Mouse (Mus musculus): Measurements from ENCODE around the gene Spats1.

Spats1 gene

DNA sequence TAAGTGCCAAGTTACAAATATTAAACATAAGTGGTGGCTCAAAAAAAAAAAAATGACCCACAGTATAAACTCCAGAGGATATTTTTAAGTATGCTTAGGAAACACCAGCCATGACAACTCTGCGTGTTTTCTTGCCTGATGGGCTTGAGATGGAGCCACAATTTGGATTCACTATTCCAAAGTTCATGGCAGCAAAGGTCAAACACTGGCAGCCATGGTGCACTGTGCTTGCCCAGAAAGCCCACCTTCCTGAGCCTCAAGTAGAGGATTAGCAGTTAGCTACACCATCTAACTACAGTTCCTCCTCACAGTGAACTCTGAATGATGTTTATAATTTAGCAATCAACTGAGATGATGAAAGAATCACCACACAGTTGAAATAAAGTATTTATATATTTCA lies 73.1 kb downstream of the Spats1 start:
- in situ Hi-C loops (cut with MboI; ENCODE audit: low pct_unique_long_range_greater_than_20kb in 1 of 2, low sequenced_read_pairs in 2 of 2, unreplicated experiment in 1 of 2), result no loop called here

DNA sequence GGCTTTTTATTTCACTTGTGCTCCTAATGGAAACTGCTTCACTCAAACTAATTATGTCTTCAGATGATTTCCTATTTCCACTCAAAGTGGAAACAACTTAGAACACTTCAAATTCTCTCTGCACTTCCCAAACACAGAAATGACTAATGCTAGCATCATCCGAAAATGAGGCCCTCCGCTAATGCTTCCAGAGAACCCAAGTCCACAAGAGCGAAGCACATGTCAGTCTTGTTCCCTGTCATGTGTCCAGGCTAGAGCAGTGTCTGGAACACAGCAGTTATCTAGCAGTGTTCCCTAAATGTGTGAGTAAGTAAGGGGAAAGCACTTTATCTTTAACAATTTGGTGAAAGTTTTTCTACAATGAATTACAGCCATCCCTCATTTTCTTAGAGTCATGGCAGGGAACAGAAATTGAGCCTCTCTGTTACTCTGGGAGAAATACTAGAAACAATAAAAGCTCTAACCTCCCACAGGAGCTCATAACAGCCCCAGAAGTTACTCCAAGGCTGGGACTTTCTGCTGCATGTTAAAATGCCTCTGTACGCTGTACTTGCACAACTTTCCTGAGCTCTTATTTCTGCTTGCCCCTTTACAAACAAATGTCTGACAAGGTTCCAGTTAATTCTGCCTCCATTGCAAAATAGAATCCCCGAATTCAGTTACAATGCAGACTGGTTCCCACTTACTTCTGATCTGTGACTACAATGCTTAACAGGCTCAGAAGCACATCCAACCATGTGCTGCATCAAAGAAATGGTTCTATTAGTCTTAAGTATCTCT lies 73.9 kb downstream of the Spats1 start:
- in situ Hi-C loops (cut with MboI; ENCODE audit: low pct_unique_long_range_greater_than_20kb in 1 of 2, low sequenced_read_pairs in 2 of 2, unreplicated experiment in 1 of 2), result no loop called here

DNA sequence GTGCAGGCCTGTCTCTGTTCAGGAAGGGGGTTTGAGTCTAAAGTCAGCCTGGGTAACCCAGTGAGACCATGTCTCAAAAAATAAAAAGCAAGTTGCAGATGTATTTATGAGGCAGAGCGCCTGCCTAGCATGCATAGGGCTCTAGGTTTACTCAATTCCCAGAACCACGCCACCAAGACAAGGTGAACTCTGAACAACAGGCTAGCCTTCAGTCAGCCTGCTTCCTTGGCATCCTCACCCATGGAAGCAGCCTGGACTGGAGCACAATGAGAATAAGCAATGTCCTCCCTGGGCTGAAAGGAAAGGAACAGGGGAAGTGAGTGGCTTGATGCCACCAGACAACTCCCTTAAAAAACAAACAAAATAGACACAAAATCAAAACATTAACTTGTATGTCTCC lies 77.2 kb downstream of the Spats1 start:
- in situ Hi-C loops (cut with MboI; ENCODE audit: low pct_unique_long_range_greater_than_20kb in 1 of 2, low sequenced_read_pairs in 2 of 2, unreplicated experiment in 1 of 2), result loop anchor here in 1 of 2 experiments (5.0 kb wide), 1 partner anchor 34 kb away; the partner anchor contains the start of gene Cdc5l

DNA sequence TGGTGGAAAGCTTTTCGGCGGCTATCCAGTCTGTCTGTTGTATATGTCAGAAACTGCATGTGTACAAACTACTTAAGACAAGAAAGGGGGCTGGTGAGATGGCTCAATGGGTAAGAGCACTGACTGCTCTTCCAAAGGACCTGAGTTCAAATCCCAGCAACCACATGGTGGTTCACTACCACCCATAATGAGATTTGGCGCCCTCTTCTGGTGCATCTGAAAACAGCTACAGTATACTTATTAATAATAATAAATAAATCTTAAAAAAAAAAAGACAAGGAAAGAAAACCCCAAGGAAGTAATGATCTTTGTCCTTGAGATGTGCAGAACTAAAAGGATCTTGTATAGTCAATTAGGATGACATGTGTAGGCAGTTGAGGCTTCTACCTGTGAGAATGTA lies 77.7 kb downstream of the Spats1 start:
- in situ Hi-C loops (cut with MboI; ENCODE audit: low pct_unique_long_range_greater_than_20kb in 1 of 2, low sequenced_read_pairs in 2 of 2, unreplicated experiment in 1 of 2), result loop anchor here in 1 of 2 experiments (5.0 kb wide), 1 partner anchor 35 kb away; the partner anchor contains the start of gene Cdc5l

DNA sequence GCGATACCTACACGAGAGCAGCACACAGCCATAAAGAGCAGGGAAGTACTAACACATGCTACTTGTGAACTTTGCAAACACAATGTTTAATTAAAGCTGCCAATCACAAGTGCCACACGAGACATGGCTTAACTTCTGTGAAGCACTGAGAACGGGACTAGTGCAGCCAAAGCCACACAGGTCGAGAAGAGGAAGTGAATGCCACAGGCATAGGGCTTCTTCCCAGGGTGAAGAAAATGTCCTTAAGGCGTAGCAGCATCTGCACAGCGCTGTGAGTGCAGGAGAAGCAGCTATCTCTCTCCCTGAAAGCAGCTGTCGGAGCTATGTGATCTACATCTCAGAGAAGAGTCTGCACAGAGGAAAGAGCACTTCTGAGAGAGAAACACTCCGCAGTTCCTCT lies 80.6 kb downstream of the Spats1 start:
- in situ Hi-C loops (cut with MboI; ENCODE audit: low pct_unique_long_range_greater_than_20kb in 1 of 2, low sequenced_read_pairs in 2 of 2, unreplicated experiment in 1 of 2), result loop anchor here in 1 of 2 experiments (5.0 kb wide), 1 partner anchor 38 kb away; the partner anchor contains the start of gene Cdc5l

DNA sequence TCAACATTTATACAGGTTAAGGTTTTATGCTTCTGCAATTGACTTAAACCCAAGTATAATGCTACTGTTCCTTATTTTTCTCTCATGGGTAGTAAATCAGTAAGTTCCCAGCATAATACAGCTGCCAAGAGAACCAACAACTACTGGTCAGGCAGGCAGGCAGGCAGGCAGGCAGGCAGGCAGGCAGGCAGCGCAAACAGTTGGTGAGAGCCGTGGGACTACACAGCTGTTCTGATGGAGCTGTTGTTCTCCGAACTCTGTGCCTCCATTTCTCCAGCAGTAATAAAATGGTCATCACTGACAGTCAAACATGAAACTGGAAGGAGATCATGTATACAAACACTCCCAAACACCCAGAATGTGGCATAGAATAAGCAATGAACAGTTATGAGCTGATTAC lies 81.5 kb downstream of the Spats1 start:
- in situ Hi-C loops (cut with MboI; ENCODE audit: low pct_unique_long_range_greater_than_20kb in 1 of 2, low sequenced_read_pairs in 2 of 2, unreplicated experiment in 1 of 2), result no loop called here
